Mouse (Mus musculus) heart, adult 9 months (tissue): ENCODE data around the gene Maz.

ENCODE experiments used
- DNase-seq, 2 experiments: peaks; one replicate each; pipeline ENCODE4 v3.0.0; 2022; ENCODE audit warnings: low spot score in 2 of 2

The Maz gene

DNA sequence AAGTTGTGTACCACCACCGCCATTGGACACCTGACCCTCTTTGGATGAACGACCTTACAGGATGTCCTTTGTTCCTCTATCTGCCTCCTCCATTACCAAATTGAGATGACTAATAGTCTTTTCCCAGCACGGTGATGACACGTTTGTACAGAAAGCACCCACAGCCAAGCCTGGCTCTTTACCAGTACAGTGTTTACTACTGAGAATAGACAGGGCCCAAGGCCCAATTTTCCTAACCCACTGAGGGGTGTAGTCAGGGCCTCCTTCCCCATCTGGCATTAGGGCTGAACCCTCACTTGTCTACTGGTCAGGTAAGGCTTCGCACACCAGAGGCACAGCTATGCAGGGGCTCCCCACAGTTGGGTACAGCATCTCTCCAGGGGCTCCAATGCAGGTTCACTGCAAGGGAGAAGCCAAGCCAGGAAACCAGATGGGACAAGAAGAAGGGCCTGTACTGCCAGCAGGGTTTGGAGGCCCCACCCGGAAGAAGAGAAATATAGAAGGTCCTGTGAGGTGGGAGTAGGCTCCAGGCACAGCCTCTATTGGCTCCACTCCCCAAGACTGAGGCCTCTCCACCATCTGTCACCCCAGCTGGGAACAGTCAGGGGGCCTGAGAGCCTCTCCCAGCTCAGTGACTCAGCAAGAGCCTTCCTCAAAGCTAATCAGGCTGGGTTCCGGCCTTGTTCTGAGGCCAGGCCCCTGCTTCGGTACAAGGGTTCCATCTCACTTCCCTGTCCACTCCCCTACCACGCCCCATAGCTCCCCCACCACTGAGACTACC is 18.4 kb downstream of the Maz start:
- DNase-seq = peak; percentile 90 to 93

DNA sequence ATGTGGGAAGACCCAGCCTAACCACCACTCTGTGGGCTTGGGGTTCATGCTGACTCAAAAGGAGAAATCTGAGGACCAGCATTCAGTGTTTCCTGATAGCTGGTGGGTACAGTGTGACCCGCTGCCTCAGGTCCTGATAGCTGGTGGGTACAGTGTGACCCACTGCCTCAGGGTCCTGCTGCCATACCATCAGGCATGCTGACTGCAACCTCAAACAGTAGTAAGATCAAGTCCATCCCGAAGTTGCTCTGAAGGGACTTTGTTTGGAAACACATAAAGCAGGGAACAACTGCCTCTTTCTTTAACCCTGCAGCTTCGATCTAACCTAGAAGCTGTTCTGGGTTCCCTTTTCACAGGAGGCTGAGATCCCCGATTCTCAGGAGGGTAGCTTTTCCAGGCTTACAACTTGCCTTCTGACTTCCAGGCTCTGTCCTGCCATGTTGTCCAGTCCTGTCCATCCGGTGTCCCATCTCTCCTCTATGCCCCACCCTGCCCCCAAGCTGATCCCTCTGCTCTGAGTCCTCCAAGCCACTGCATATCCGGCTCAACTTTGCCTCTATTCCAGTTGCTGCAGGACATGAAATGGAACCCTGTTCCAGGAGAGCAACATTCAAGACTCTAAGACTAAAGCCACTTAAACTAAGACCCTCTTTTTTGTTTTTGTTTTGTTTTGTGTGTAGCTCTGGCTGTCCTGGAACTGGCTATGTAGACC is 19.4 kb downstream of the Maz start:
- no peak for DNase-seq

DNA sequence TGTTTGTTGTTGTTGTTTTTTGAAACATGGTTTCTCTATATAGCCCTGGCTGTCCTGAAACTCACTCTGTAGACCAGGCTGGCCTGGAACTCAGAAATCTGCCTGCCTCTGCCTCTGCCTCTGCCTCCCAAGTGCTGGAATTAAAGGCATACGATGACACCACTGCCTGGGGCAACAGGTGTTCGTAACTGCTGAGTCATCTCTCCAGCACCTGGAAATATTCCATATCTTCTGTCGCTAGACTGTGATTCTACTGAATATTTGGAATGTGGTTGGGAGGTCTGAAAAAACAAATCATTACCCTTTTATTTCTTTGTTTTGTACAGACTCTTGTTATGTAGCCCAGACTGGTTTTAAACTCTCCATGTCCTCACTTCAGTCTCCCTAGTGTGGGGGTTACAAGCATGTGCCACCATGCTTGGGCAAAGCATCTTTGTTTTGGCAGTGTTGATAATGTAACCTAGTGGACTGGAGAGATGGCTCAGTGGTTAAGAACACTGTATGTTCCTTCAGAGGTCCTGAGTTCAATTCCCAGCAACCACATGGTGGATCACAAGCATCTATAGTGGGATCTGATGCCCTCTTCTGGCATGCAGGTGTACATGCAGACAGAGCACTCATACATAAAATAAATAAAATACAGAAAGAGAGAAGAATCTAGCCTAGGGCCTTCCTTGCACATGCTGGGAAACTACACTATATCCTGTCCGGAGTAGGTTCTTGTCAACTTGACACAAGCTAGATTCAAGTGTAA is 22.5 kb downstream of the Maz start:
- DNase-seq = no peak

DNA sequence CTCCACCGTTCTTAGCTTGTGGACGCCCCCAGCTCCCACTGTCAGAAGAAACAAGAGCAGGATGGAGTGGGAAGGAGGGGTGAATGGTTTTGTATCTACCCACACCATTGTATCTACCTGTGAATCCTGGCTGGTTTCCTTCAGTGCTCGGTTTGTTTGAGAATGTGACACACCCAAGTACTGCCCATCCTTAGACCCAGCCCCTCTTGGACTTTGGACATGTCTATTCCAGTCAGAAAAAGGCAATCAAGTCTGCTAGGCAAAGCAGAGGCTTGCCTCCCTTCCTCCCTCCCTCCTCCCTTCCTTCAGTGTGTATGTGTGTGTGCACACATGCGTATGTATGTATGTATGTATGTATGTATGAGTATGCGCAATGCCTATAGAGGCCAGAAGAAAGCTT is 23.2 kb downstream of the Maz start:
- no peak for DNase-seq

DNA sequence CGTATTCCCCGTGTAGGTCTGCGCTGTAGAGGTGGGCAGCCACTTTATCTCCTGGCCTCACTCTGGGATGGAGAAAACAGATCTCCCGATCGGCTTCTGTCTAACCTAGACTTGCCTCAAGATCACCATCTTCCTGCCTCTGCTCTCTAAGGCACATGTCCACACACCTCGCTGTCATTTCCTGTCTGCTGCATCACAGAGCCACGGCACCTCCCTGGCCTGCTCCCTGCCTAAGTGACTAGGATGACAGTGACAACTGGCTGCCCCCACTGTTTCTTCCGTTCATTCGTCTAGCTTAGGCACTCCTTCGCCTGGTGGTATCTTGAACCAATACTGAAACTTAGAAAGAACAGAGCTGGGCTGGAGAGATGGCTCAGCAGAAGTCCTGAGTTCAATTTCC is 27.3 kb downstream of the Maz start:
- no peak for DNase-seq

DNA sequence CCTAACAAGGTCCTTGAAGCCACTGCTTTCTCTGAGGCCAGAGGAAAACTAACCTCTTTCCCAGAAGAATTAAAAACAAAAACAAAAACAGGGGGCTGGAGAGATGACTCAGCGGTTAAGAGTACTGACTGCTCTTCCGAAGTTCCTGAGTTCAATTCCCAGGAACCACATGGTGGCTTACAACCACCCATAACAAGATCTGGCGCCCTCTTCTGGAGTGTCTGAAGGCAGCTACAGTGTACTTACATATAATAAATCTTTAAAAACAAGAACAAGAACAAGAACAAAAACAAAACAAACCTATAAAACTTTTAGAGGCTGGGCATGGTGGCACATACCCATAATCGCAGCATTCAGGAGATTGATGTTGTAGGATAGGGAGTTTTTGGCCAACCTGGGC is 30.4 kb downstream of the Maz start:
- no peak for DNase-seq

DNA sequence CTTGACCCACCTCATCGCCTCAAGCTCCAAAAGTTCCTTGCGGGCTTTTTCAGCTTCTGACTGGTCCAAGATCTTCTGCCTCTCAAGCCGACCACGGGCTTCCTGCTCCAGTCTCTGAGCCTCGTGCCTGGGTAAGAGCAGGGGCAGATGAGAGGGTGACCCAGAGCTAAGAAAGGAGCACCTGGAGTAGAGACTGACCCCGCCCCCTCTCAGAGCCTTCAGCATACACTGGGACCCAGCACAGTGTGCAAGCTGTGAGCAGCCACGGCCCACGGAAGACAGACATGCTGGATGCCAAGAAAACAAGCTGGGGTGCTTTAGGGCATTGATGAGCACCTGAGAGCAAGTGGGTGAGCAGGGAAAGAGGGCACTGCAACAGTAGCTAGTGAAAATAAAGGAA is 38.0 kb downstream of the Maz start:
- DNase-seq = no peak

DNA sequence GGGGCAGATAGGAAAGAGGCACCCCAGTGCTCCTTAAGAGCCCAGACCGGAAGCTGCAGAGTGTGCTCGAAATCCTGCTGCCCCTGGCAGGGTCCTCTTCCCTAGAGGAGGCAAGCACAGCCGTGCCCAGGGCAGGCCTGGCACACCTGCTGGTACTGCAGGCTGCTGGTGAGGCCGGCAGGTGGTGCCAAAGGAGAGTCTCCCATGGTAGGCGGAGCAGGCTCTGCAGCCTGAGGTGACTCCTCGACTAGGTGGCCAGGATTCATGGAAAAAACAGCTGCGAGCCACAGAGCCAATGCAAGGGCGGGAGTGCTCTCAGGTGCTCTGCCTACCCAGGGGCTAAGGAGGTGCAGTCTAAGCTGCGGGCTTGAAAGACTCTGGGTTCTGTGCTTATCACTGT is 40.5 kb downstream of the Maz start:
- DNase-seq = no peak

DNA sequence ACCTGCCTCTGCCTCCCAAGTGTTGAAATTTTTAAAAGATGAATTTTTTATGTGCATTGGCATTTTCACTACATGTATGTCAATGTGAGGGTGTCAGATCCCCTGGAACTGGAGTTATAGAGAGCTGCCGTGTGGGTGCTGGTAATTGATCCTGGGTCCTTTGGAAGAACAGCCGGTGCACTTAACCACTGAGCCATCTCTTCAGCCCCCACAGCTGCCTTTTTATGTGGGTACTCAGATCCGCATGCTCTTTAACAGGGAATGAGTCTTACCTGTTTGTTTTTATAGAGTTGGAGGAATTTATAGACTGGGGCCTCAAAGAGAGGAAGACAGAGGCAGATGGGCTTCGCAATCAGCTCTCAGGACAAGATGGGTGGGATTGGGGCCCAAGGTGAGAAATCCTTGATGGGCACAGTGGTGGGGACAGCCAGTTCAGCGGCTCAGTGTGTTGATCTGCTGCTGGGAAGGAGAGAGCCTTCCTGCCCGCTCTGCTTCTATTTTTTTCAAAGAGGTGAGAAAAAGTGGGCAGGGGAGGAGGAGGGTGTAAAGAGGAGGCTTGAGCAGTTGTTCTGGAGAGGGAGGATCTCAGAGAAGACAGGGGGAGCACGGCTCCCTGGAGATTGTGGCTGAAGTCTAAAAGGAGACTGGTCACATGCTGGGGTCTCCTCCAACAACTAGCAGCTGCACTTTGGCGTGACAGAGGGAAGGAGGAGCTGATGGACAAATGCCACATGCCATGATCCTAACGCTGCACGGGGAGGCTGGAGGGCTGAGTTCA is 42.0 kb downstream of the Maz start:
- DNase-seq = no peak

DNA sequence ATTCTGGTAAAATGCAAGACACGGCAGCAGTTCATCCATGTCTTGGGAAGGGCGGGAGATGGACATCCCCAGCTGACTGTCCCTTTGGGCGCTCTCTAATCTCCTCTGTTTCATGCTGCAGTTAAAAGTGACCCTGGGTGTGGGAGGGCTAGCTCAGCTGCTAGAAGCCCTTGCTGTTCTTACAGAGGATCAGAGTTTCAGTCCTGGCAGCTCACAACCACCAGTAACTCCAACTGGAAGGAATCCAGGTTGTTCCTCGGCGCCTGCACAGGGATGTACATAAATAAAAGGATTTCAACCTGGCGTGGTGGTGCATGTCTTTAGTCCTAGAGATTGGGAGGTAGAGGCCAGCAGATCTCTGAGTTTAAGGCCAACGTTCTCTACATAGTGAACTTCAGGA is 43.7 kb downstream of the Maz start:
- DNase-seq = no peak

DNA sequence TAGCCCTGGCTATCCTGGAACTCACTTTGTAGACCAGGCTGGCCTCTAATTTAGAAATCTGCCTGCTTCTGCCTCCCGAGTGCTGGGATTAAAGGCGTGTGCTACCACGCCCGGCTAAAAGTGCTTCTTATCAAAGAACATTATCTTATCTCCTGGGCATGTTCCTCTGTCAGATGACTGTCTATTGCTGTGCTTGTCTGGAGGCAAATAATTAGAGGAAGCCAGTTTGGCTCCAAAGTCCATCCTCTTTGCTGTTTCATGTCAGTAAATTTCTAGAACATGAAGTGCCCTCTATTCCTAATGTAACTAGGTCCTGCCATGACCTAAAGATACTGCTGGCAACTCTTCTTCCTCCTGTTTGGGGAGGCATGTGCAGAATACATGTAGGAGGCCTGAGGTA is 44.8 kb downstream of the Maz start:
- no peak for DNase-seq

DNA sequence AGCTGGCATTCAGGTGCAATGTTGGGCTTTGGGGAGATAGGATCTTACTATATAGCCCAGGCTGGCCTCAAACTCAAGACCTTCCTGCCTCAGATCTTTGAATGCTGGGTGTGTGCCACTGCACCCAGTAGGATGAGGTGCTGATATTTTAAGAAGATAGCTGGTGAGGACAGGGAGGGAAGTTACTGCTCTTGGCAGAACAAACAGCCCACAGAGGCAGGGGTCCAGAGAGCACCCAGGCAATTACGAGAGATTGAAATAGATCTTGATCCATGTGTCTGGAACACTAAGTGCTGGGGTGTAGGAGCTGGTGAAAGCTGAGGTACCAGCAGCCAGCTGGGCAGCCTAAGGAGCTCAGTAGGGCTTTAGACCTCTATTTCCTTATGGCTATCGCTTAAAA is 45.2 kb downstream of the Maz start:
- DNase-seq = no peak

DNA sequence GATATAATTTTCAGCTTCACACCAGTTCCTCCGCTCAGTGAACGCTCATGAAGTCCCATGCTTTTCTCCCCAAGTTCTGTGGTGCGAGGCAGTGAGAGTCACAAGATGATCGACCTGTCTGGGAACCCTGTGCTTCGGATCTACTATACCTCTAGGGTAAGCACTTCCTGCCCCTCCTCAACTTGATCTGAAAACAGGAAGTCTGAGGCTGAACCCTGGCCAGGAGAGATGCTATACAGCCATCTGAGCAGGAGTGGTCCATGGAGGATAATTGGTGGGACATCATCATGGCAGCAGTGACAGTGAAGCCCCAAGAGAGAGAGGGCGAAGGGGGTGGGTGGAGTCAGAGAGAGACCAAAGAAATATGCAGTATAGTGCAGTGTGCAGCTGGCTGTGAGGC is 48.0 kb downstream of the Maz start:
- DNase-seq = no peak

DNA sequence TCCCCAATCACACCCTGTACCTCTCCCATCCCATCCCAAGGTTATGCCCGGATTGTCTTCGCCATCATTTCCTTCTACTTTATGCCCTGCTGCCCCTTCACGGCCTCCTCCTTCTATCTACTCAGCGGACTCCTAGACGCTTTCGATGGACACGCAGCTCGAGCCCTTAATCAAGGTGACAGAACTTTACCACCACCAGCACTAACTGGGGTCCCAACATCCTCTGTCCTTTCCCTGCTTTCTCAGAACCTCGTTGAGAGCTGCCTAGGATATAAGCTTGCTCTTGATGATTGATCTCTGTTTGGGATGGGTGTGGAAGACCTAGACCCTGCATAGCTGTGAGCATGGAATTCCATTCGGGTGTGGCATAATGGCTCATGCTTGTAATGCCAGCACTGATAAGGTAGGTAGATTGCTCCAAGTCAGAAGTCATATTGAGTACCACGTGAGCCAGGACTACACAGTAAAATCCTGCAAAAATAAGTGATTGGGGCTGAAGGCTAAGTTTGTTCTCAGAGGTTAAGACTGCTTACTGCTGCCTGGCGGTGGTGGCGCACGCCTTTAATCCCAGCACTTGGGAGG is 49.9 kb downstream of the Maz start:
- DNase-seq = no peak

DNA sequence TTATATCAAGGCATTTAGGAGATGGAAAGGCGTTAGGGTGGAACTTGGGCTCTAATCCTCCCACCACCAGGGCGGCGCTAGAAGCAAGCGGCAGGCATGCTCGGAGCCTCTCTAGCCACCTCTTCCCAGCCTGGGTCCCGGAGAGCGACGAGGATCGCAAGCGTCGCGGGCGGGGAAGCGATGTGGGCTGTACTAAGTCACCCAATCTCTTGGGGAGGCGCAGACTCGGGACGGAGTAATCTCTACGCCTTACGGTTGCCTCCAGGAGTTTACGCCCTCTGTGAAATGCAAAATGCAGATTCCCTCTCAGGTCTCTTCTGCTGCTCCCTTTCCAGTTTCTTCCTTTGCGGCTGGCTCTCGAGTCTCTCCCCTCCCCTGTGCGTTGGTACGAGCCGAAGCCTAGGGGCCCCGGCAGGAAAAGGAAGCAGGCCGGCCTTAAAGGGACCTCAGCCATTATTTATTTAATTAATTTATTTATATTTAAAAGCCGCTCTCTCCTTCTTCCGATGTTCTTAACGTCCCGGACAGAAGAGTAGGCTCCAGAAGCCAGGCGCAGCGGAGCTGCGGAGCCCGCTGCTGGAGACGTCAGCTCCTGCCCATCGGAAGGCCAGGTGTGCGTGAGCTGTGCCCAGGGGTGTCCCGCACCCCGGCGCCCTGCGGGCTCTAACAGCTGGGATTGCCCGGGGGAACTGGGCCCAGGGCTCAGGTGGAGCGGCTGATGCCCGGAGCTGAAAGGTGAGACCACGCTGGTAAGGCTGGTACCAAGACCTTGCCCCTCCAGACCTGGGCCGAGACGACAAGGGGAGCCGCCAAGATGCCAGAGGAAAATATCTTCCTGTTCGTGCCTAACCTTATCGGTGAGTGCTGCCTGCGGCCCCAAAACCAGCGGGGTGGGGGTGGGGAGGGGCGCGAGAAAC is 50.6 kb downstream of the Maz start, which contains the start of gene Cdiptos:
Gene Cdiptos, minus strand, starts transcription at position 149 of the 917 bp plus-strand sequence.
- DNase-seq = peak; percentile 91 to 95

DNA sequence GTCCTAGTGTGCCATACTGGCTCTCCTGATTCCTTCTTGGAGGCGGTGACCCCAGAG is 51.1 kb downstream of the Maz start, which contains the start of gene Cdipt:
Gene Cdipt, plus strand, starts transcription at position 22 of the 57 bp plus-strand sequence.
- DNase-seq = no peak

DNA sequence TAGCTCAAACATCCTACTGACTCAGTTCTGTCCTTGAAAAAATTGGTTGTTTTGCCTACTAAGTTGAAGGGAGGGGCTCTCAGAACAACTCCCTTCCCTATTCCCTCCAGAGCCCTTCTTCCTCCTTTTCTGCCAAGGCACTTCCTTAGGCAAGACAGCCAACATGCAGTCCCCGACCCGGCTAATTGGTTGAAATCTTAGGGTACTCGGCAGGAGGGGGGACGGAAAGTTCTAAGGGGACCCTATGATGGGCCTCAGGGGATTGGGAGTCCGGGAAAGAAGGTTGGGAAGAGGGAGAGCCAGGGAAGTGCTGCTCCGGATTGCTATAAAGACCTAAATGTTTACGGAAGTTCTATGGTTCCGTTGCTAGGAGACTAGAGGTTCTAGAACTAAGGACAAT is 51.3 kb downstream of the Maz start:
- DNase-seq = peak in 1 of 2 experiments; percentile 71
